Mouse (Mus musculus): ENCODE measurements around the gene Rpgr. TPM values are rescaled to one million over a fixed set of nuclear protein-coding genes. Genes with fewer than 3 reads are reported as not detected.

The Rpgr gene
- polyA plus RNA-seq, 1 experiment from 2014 or later, result 3.0 TPM

DNA sequence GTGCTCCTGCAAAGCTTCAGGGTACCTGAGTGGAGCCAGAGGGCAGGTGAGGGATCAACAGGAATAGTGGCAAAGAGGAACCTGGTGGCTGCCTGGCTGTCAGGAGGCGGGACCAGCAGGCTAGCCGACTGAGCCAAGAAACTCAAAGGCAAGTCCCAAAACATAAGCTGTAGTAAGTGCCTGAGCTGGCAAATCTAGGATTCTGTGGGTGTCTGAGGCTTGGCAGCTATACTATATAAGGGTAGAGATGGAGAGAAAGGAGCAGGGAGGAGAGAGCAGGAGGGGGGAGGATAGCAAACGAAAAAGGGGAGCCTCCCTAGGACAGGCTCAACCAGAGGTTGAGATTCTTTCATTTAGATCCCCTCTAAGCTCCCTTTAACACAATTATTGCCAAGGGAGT is 100.9 kb downstream of the Rpgr start:
- Histone ChIP-seq H3K4me3 (ENCODE audit: inconsistent target) (no peak overlapping the region), H3K36me3 (ENCODE audit: inconsistent target) (no peaks in the 10 kb centered on the region), H3K79me2 (ENCODE audit: inconsistent target) (no peaks in the 10 kb centered on the region), H3K27ac (no peak overlapping the region)
- WGBS (ENCODE audit: missing documents), result 72% methylated on average over 3 of the region's 3 CpGs

DNA sequence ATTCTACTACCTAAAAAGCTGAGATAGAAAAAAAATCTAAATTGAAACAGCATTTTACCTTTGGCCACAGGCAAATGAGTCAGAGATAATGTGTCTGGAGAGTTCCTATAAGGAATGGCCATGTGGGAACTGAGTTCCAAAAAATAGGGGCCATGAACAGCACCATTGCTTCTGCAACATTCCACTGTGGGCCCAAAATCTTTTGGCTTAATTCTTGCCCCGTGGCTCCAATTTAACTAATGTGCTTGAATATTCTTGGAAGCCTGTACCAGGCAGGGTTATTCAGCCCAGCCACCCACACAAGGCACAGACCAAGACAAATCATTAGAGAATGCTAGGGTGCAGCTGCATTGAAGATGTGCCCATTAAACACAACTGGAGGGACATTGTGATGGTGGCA is 106.0 kb downstream of the Rpgr start:
- no peak overlapping the region for H3K27ac ChIP-seq
- 67% methylated on average over 1 of the region's 1 CpGs for WGBS (ENCODE audit: missing documents)

DNA sequence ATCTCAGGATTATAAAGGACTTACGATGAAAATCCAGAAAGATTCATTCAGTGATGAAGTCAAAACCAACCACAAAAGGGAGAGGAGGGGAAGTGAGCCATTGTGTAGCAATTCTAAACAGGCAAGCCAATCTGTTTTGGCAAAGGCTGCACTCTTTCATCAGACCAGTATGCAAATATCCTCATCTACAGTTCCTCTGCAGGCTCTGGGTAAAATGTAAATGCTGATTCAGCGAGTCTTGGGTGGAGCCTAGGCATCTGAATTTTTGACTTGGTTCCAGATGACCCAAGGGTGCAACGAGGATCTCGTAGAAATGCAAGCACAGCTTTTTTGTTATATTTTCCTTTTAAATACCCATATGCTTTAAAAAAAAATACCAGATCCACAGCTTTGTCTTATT is 108.2 kb downstream of the Rpgr start:
- H3K36me3 ChIP-seq (ENCODE audit: inconsistent target), result no peaks in the 10 kb centered on the region
- H3K4me3 ChIP-seq (ENCODE audit: inconsistent target), result no peak overlapping the region
- H3K27ac ChIP-seq, result no peak overlapping the region
- no peaks in the 10 kb centered on the region for H3K79me2 ChIP-seq (ENCODE audit: inconsistent target)
- WGBS (ENCODE audit: missing documents), result 44% methylated on average over 2 of the region's 4 CpGs

More for the DNA sequence above, 106.0 kb downstream of the Rpgr start:
- Histone ChIP-seq H3K36me3 (ENCODE audit: inconsistent target) (no peaks in the 10 kb centered on the region), H3K79me2 (ENCODE audit: inconsistent target) (no peaks in the 10 kb centered on the region), H3K4me3 (ENCODE audit: inconsistent target) (no peak overlapping the region)

DNA sequence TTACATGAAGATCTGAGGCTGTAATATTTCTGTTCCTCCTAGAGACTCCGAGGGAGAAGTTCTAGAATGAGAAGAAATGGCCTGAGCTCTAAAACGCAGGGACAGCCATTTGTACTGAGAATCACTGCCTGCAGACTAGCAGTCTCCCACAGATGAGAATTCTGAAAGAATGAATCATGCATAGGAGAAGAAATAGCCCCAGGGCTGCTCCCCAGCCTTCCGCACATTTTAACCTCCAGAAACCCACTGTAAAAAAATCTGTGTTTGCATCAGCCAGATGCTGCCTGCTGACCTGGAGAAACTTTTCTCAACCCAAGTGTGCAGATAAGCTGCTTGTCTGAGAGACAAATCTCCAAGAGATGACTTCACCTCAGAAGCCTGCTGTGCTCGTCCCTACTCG is 111.2 kb downstream of the Rpgr start:
- Histone ChIP-seq H3K36me3 (ENCODE audit: inconsistent target) (no peaks in the 10 kb centered on the region), H3K4me3 (ENCODE audit: inconsistent target) (no peak overlapping the region), H3K27ac (no peak overlapping the region), H3K79me2 (ENCODE audit: inconsistent target) (no peaks in the 10 kb centered on the region)
- WGBS (ENCODE audit: missing documents), result 83% methylated on average over 5 of the region's 5 CpGs

DNA sequence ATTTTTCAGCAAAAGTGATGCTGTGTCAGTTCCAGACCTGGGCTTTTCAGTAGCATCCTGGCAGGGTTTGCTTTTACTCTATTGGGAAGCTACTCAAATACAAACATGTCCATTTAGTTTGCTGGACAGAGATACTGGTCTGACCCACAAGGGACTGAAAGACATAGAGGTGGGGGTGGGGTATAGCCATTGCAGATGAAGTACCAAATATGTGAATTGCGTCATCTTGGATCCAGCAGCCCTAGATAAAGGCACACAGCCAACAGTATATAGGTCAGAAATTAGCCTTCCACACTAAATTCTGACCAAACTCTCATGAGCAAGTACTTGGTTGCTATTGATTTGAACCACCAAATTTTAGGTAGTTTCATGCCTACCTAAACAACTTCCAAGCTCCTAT is 114.0 kb downstream of the Rpgr start:
- no peak overlapping the region for H3K4me3 ChIP-seq (ENCODE audit: inconsistent target)
- no peaks in the 10 kb centered on the region for H3K79me2 ChIP-seq (ENCODE audit: inconsistent target)
- H3K27ac ChIP-seq, result no peak overlapping the region
- no peaks in the 10 kb centered on the region for H3K36me3 ChIP-seq (ENCODE audit: inconsistent target)
- 100% methylated on average over 1 of the region's 1 CpGs for WGBS (ENCODE audit: missing documents)

DNA sequence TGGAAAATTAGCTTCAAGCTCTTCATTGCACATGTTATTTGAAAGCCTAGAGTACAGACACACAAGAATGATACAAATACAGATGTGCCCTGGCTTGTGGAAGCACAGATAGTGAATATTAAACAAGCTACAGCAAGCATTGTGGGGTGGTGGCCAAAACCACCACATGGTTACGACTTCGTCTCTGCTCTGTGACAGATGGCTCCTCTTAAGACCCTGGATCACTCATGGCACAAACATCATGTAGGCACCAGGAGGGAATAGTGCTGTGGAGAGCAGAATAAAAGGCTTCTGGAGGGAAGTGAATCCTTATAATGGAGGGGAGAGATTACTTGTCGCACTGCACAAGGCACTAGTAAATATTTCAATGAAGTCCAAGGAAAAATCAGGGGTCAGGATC is 120.9 kb downstream of the Rpgr start:
- Histone ChIP-seq H3K36me3 (ENCODE audit: inconsistent target) (no peaks in the 10 kb centered on the region), H3K79me2 (ENCODE audit: inconsistent target) (no peaks in the 10 kb centered on the region), H3K4me3 (ENCODE audit: inconsistent target) (no peak overlapping the region), H3K27ac (no peak overlapping the region)
- 96% methylated on average over 3 of the region's 3 CpGs for WGBS (ENCODE audit: missing documents)

DNA sequence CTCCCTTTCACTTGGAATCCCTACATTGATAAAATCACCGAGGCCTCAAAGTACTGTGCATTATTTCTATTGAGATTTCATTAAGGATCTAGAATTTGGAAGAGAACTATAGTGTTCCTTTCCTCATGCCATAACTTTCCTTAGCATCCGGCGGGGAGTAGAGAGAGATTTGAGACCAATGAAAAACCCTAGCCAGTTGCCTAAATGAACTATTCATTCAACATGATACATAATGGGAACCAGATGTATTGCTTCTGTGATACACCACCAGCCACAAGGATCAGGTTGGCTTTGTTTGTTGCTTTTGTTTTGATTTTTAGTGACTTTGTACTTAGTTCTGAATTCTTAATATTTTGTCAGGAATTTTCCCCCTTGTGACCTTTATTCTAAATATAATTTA is 136.3 kb downstream of the Rpgr start:
- Histone ChIP-seq H3K4me3 (ENCODE audit: inconsistent target) (no peak overlapping the region), H3K27ac (no peak overlapping the region), H3K36me3 (ENCODE audit: inconsistent target) (no peaks in the 10 kb centered on the region), H3K79me2 (ENCODE audit: inconsistent target) (no peaks in the 10 kb centered on the region)
- 92% methylated on average over 3 of the region's 3 CpGs for WGBS (ENCODE audit: missing documents)

DNA sequence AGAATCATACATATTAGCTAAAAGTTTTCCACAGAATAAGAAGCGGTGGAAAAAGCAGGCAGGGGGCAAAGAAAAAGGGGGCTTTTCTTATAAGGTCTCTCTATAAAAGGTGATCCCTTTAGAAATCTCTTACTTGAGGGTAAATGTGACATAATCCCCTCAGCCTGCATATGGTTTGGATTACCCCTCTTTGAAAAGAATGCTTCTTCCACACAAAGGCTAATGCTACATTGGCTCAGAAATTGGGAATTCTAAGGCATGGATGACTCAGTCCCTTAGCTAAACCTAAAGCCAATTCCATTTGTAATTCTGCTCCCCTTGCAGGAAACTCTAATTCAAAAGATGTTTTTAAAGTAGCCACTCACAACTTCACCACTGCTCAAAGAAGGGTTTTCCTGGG is 136.7 kb downstream of the Rpgr start:
- no peak overlapping the region for H3K4me3 ChIP-seq (ENCODE audit: inconsistent target)
- 69% methylated on average over 1 of the region's 1 CpGs for WGBS (ENCODE audit: missing documents)

DNA sequence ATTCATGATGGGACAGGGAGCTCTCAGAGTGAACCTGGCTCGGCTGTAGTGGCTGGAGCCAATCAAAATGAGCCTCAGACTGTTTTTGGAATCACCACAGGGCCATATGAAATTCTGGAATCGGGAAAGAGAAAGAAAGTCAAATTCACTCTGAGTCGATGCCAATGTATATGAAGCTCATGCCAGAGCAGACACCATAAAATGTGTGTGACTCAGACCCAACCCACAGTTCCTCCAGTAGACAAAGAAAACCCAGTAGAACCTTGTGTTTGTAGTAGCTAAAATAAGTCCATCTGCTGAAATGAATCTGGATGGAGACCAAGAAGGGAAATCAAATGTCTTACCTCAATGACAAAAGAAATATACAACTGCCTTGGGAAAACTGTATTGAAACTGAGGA is 142.8 kb downstream of the Rpgr start:
- Histone ChIP-seq H3K36me3 (ENCODE audit: inconsistent target) (no peaks in the 10 kb centered on the region), H3K79me2 (ENCODE audit: inconsistent target) (no peaks in the 10 kb centered on the region), H3K27ac (no peak overlapping the region), H3K4me3 (ENCODE audit: inconsistent target) (no peak overlapping the region)
- WGBS (ENCODE audit: missing documents), result 63% methylated on average over 3 of the region's 3 CpGs

More for the DNA sequence above, 136.7 kb downstream of the Rpgr start:
- Histone ChIP-seq H3K79me2 (ENCODE audit: inconsistent target) (no peaks in the 10 kb centered on the region), H3K27ac (no peak overlapping the region), H3K36me3 (ENCODE audit: inconsistent target) (no peaks in the 10 kb centered on the region)

DNA sequence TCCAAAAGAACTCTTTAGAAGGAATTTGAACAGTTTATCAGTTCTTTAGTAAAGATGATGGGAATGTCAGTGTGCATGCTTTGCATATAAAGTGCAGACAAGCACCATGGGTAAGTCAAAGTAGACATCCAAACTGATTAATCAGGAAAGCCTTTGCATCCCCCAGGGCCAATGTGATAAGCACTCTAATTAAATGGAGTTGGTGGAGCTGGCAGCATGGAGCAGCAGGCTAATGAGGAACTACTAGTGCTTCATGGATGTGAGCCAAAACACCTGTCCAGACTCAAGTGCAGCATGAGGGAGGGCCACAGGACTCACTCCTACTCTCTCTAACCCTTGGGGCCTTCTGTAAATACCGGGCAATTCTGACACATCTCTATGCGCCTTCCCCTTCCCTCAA is 145.2 kb downstream of the Rpgr start:
- Histone ChIP-seq H3K4me3 (ENCODE audit: inconsistent target) (no peak overlapping the region), H3K27ac (no peak overlapping the region), H3K79me2 (ENCODE audit: inconsistent target) (no peaks in the 10 kb centered on the region), H3K36me3 (ENCODE audit: inconsistent target) (no peaks in the 10 kb centered on the region)
- WGBS (ENCODE audit: missing documents), result 90% methylated on average over 2 of the region's 2 CpGs

DNA sequence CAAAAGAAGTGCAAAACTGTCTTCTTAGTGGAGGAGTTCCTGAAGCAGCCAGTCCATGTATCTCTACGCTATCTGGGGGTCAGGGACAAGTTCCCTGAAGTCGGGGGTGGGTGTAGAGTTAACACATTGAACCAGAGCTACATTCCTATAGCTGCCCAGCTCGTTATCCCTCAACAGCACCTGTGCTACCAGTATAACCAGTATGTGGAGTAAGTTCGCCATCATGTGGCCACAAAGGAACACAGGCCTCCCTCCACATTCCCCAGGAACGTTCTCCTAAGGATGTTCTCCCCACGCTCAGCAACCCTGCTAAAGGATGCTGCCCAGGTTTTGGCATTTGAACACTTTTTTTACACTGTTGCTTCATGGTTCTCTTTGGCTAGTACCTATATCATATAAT is 146.0 kb downstream of the Rpgr start:
- WGBS (ENCODE audit: missing documents), result 53% methylated on average over 6 of the region's 6 CpGs

DNA sequence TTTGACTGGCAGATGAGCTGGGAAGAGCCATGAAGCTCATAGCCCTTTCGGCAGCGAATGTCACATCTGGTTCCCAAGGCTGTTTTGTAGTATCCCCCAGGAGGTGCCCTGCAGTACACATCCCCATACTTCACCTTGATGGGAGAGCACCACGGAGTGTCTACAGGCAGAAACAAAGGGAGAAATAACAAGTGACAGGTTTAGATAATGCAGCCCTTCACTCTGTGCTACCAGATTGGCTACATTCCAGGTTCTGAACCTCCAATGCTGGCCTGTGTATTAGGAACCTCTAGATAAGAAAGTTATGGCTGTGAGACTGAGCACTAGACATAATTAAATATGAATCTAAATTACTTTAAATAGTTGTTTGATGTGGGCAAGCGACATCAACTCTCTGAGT is 147.3 kb downstream of the Rpgr start:
- no peak overlapping the region for H3K27ac ChIP-seq
- no peaks in the 10 kb centered on the region for H3K79me2 ChIP-seq (ENCODE audit: inconsistent target)
- no peaks in the 10 kb centered on the region for H3K36me3 ChIP-seq (ENCODE audit: inconsistent target)
- WGBS (ENCODE audit: missing documents), result 83% methylated on average over 3 of the region's 4 CpGs
- H3K4me3 ChIP-seq (ENCODE audit: inconsistent target), result no peak overlapping the region

More for the DNA sequence above, 146.0 kb downstream of the Rpgr start:
- Histone ChIP-seq H3K4me3 (ENCODE audit: inconsistent target) (no peak overlapping the region), H3K27ac (no peak overlapping the region), H3K79me2 (ENCODE audit: inconsistent target) (no peaks in the 10 kb centered on the region), H3K36me3 (ENCODE audit: inconsistent target) (no peaks in the 10 kb centered on the region)

DNA sequence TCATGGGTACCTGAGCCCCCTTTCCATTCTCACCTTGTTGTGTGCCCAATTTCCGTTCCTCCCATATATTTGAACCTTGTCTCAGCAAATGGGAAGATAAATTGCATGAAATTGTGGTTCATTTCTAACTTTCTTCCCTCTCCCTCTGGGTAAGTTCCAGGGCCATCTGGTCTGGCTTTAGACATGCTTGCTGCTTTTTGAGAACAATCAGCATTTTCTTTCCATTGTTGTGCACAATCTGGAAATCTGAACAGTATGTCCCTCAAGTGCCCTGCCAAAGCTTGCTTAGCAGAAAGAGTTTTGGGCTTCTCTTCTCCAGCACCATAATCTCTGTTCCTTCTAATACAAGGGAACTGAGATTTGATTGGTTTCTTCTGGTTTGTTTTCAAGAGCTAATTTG is 152.9 kb downstream of the Rpgr start:
- H3K27ac ChIP-seq, result no peak overlapping the region
- H3K36me3 ChIP-seq (ENCODE audit: inconsistent target), result no peaks in the 10 kb centered on the region
- no peaks in the 10 kb centered on the region for H3K79me2 ChIP-seq (ENCODE audit: inconsistent target)
- H3K4me3 ChIP-seq (ENCODE audit: inconsistent target), result no peak overlapping the region
- 83% methylated on average over 1 of the region's 1 CpGs for WGBS (ENCODE audit: missing documents)

DNA sequence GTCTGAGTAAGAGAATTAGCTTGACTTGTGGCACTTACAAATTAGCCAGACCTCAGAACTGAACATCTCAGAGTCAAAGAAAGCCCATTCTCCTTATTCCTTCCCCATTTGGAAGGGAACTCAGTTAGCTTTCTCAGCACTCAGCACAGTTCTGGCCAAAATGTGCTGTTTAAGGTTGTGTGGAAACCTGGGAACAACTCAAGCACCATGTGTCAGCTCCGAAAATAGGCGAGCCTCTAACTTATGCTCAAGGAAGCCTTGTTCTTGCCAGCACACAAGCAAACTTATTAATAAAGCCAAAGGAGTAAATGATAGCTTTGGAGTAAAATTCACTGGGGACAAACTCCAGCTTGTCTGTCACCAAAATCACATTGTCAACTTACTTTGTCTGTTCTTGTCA is 153.4 kb downstream of the Rpgr start:
- H3K36me3 ChIP-seq (ENCODE audit: inconsistent target), result no peaks in the 10 kb centered on the region
- no peak overlapping the region for H3K27ac ChIP-seq
- 93% methylated on average over 2 of the region's 2 CpGs for WGBS (ENCODE audit: missing documents)
- H3K79me2 ChIP-seq (ENCODE audit: inconsistent target), result no peaks in the 10 kb centered on the region
- no peak overlapping the region for H3K4me3 ChIP-seq (ENCODE audit: inconsistent target)

DNA sequence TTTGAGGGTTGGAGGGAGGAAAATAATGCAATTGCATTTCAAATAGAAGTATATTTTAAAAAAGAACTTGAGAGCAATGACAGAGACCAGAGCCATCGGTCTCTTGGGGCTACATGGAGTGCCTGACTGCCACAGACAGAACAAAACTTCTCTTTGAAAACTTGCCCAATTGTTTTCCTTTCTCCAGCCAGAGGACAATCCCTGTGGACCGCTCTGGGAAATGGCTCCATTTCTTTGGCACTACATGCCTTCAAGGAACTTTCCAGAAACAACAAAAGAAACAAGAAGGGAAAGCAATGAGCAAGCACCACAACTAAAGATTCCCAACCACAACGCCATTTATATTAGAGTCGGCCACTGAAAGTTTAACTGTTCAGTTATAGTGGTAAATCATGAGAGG is 154.5 kb downstream of the Rpgr start:
- H3K4me3 ChIP-seq (ENCODE audit: inconsistent target), result no peak overlapping the region
- H3K36me3 ChIP-seq (ENCODE audit: inconsistent target), result no peaks in the 10 kb centered on the region
- no peaks in the 10 kb centered on the region for H3K79me2 ChIP-seq (ENCODE audit: inconsistent target)
- 84% methylated on average over 4 of the region's 4 CpGs for WGBS (ENCODE audit: missing documents)
- H3K27ac ChIP-seq, result no peak overlapping the region

DNA sequence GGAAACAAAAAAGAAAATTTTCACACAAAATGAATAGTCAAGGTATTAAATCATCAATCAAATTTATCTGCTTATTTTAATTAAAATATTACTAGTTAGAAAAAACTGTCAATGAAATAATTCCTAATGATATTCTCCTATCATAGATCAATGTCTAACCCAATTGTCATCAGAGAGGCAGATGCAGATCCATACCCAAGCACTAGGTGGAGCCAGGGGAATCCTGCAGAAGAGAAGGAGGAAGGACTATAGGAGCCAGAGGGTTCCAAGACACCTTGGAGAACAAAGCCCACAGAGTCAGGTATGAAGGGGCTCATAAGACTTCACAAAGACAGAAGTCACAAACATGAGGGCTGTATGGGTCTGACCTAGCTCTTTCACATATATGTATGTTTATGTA is 182.1 kb downstream of the Rpgr start:
- Histone ChIP-seq H3K27ac (no peak overlapping the region), H3K36me3 (ENCODE audit: inconsistent target) (no peaks in the 10 kb centered on the region), H3K79me2 (ENCODE audit: inconsistent target) (no peaks in the 10 kb centered on the region), H3K4me3 (ENCODE audit: inconsistent target) (no peak overlapping the region)
